Mouse (Mus musculus): ENCODE data around the gene Btn1a1. TPM values are rescaled to one million over a fixed set of nuclear protein-coding genes. Genes with fewer than 3 reads are reported as not detected.
A peak's percentile ranks its signal among the peaks of the same experiment; 100 is the strongest.

The Btn1a1 gene
- total RNA-seq, 2 experiments from 2014 or later = not detected

GRCm38 (mm10) chr13:23446498-23446952 lies 19.2 kb downstream of the Btn1a1 start:
- intact Hi-C loops (cut with DNase I) = no loop called here
- peak; percentile 91 for DNase-seq (ENCODE audit: low spot score in 2 of 2)

GRCm38 (mm10) chr13:23445561-23446320 lies 20.0 kb downstream of the Btn1a1 start:
- intact Hi-C loops (cut with DNase I) = no loop called here
- DNase-seq (ENCODE audit: low spot score in 2 of 2) = peak; percentile 95

GRCm38 (mm10) chr13:23445156-23445555 lies 20.5 kb downstream of the Btn1a1 start:
- DNase-seq (ENCODE audit: low spot score in 2 of 2) = no peak
- intact Hi-C loops (cut with DNase I) = no loop called here

GRCm38 (mm10) chr13:23444451-23444850 lies 21.2 kb downstream of the Btn1a1 start:
- DNase-seq (ENCODE audit: low spot score in 2 of 2) = no peak
- intact Hi-C loops (cut with DNase I) = no loop called here

- intact Hi-C loops (cut with DNase I) = loop anchor here (10.0 kb wide), 1 partner anchor 1415 kb away; no protein-coding TSS in a partner anchor
- DNase-seq (ENCODE audit: low spot score in 2 of 2) = no peak
These were observed 25.8 kb downstream of the Btn1a1 start for GRCm38 (mm10) chr13:23439901-23440300.

GRCm38 (mm10) chr13:23438521-23438920 lies 27.2 kb downstream of the Btn1a1 start:
- intact Hi-C loops (cut with DNase I) = loop anchor here (10.0 kb wide), 1 partner anchor 1414 kb away; no protein-coding TSS in a partner anchor
- peak in 1 of 2 experiments; percentile 74 for DNase-seq (ENCODE audit: low spot score in 2 of 2)

GRCm38 (mm10) chr13:23437908-23438307 lies 27.8 kb downstream of the Btn1a1 start:
- peak; percentile 86 to 96 for DNase-seq (ENCODE audit: low spot score in 2 of 2)
- intact Hi-C loops (cut with DNase I) = loop anchor here (2.0 to 10.0 kb wide), 2 partner anchors 79 to 1413 kb away; no protein-coding TSS in a partner anchor

GRCm38 (mm10) chr13:23436861-23437822 lies 28.6 kb downstream of the Btn1a1 start:
- peak in 1 of 2 experiments; percentile 73 for DNase-seq (ENCODE audit: low spot score in 2 of 2)

GRCm38 (mm10) chr13:23436231-23436661 lies 29.5 kb downstream of the Btn1a1 start:
- intact Hi-C loops (cut with DNase I) = loop anchor here (2.0 to 10.0 kb wide), 2 partner anchors 81 to 1411 kb away; no protein-coding TSS in a partner anchor

More at GRCm38 (mm10) chr13:23436861-23437822, 28.6 kb downstream of the Btn1a1 start:
- intact Hi-C loops (cut with DNase I) = loop anchor here (2.0 to 10.0 kb wide), 2 partner anchors 80 to 1412 kb away; no protein-coding TSS in a partner anchor

GRCm38 (mm10) chr13:23435676-23436075 lies 30.0 kb downstream of the Btn1a1 start:
- no peak for DNase-seq (ENCODE audit: low spot score in 2 of 2)
- intact Hi-C loops (cut with DNase I) = loop anchor here (2.0 to 10.0 kb wide), 2 partner anchors 81 to 1411 kb away; no protein-coding TSS in a partner anchor

More at GRCm38 (mm10) chr13:23436231-23436661, 29.5 kb downstream of the Btn1a1 start:
- DNase-seq (ENCODE audit: low spot score in 2 of 2) = peak in 1 of 2 experiments; percentile 75

GRCm38 (mm10) chr13:23435241-23435640 lies 30.5 kb downstream of the Btn1a1 start:
- DNase-seq (ENCODE audit: low spot score in 2 of 2) = no peak
- intact Hi-C loops (cut with DNase I) = loop anchor here (10.0 kb wide), 1 partner anchor 1410 kb away; no protein-coding TSS in a partner anchor

GRCm38 (mm10) chr13:23434426-23434825 lies 31.3 kb downstream of the Btn1a1 start:
- no peak for DNase-seq (ENCODE audit: low spot score in 2 of 2)
- intact Hi-C loops (cut with DNase I) = loop anchor here (5.0 to 10.0 kb wide), 2 partner anchors 1410 to 1492 kb away; no protein-coding TSS in a partner anchor

- DNase-seq (ENCODE audit: low spot score in 2 of 2) = no peak
- intact Hi-C loops (cut with DNase I) = loop anchor here (2.0 to 10.0 kb wide), 3 partner anchors 91 to 1492 kb away; no protein-coding TSS in a partner anchor
These were observed 31.9 kb downstream of the Btn1a1 start for GRCm38 (mm10) chr13:23433801-23434200.

GRCm38 (mm10) chr13:23433206-23433605 lies 32.5 kb downstream of the Btn1a1 start:
- intact Hi-C loops (cut with DNase I) = loop anchor here (2.0 to 10.0 kb wide), 3 partner anchors 92 to 1491 kb away; no protein-coding TSS in a partner anchor
- no peak for DNase-seq (ENCODE audit: low spot score in 2 of 2)

- intact Hi-C loops (cut with DNase I) = loop anchor here (2.0 to 10.0 kb wide), 3 partner anchors 92 to 1490 kb away; no protein-coding TSS in a partner anchor
- peak; percentile 97 to 99 for DNase-seq (ENCODE audit: low spot score in 2 of 2)
These were observed 33.0 kb downstream of the Btn1a1 start for GRCm38 (mm10) chr13:23432562-23433201.

- DNase-seq (ENCODE audit: low spot score in 2 of 2) = peak; percentile 85 to 89
- intact Hi-C loops (cut with DNase I) = loop anchor here (2.0 to 10.0 kb wide), 3 partner anchors 87 to 1489 kb away; no protein-coding TSS in a partner anchor
These were observed 34.3 kb downstream of the Btn1a1 start for GRCm38 (mm10) chr13:23431351-23431771.

GRCm38 (mm10) chr13:23430734-23431133 lies 35.0 kb downstream of the Btn1a1 start:
- peak; percentile 79 to 83 for DNase-seq (ENCODE audit: low spot score in 2 of 2)
- intact Hi-C loops (cut with DNase I) = loop anchor here (2.0 to 10.0 kb wide), 3 partner anchors 88 to 1488 kb away; no protein-coding TSS in a partner anchor

- intact Hi-C loops (cut with DNase I) = loop anchor here (2.0 to 10.0 kb wide), 4 partner anchors 89 to 1488 kb away; partner anchors contain the start of genes Hist1h2bb and Hist1h3c
- no peak for DNase-seq (ENCODE audit: low spot score in 2 of 2)
These were observed 35.8 kb downstream of the Btn1a1 start for GRCm38 (mm10) chr13:23429771-23430380.

Data from left cerebral cortex, postnatal 14 days (tissue).